Mouse (Mus musculus) olfactory bulb, adult 2 months (tissue): ENCODE measurements around the gene Bola3. TPM values are rescaled to one million over a fixed set of nuclear protein-coding genes. Genes with fewer than 3 reads are reported as not detected.

Source experiments
- H3K27ac ChIP-seq: fragments of 200-500 bp; 2 replicates; pipeline ENCODE4 v1.5.1; 2012; ENCODE audit warnings: low read depth, low read length; ENCODE audit not compliant: insufficient read depth
- H3K4me1 ChIP-seq: fragments of 200-500 bp; 2 replicates; pipeline ENCODE4 v1.6.1; 2012; ENCODE audit warnings: low read length; ENCODE audit not compliant: control insufficient read depth, insufficient read depth
- H3K4me3 ChIP-seq: fragments of 200-500 bp; 2 replicates; pipeline ENCODE4 v1.5.1; 2012; ENCODE audit warnings: mild to moderate bottlenecking, low read depth, low read length, moderate library complexity; ENCODE audit not compliant: insufficient read depth
- CTCF ChIP-seq: fragments of 200-500 bp; IDR thresholded peaks from 2 replicates; pipeline ENCODE4 v1.5.1; 2012; ENCODE audit warnings: low read depth, mild to moderate bottlenecking, low read length, moderate library complexity; ENCODE audit not compliant: insufficient read depth
- POLR2A ChIP-seq: fragments of 200-500 bp; IDR thresholded peaks from 2 replicates; pipeline ENCODE4 v1.6.1; 2012; ENCODE audit warnings: mild to moderate bottlenecking, low read depth, low read length, moderate library complexity; ENCODE audit not compliant: insufficient read depth
- WGBS: fragments of 180-500 bp; shearing (Covaris S2); methylation state at CpG from one replicate; pipeline ENCODE4 v1.1.7; 2018; 5-methylcytosine and 5-hydroxymethylcytosine counted together
- polyA plus RNA-seq: library from polyadenylated mRNA; stranded (reverse); fragments of >200 nt; gene quantifications from 2 replicates; pipeline ENCODE4 v1.2.4, GENCODE M21; 2012; ENCODE audit warnings: low replicate concordance; ENCODE audit not compliant: missing spikeins, insufficient read depth, insufficient read length

Gene Bola3
- polyA plus RNA-seq, 1 experiment, result not detected

- Histone ChIP-seq H3K4me3 (no peak overlapping the region), H3K4me1 (no peaks in the 10 kb centered on the region; the same call in 1 of the 2 replicates), H3K27ac (no peak overlapping the region)
- no peak for TF ChIP-seq POLR2A
- no peak for TF ChIP-seq CTCF
- 75% methylated on average over 10 of the region's 10 CpGs for WGBS
Measured at GRCm38 (mm10) chr6:83381510-83382491, 32.9 kb downstream of the Bola3 start.

GRCm38 (mm10) chr6:83385569-83386090 is 36.7 kb downstream of the Bola3 start:
- Histone ChIP-seq H3K27ac (no peak overlapping the region), H3K4me3 (no peak overlapping the region), H3K4me1 (peaks cover 5% of the 10 kb centered on the region)
- WGBS, result 77% methylated on average over 9 of the region's 9 CpGs
- TF ChIP-seq CTCF, result no peak
- TF ChIP-seq POLR2A, result no peak

GRCm38 (mm10) chr6:83392166-83392780 is 43.3 kb downstream of the Bola3 start:
- TF ChIP-seq POLR2A (no peak), CTCF (no peak)
- no peak overlapping the region for H3K27ac ChIP-seq
- 41% methylated on average over 8 of the region's 8 CpGs for WGBS

GRCm38 (mm10) chr6:83394122-83394521 is 45.2 kb downstream of the Bola3 start:
- H3K27ac ChIP-seq, result no peak overlapping the region

More at GRCm38 (mm10) chr6:83392166-83392780, 43.3 kb downstream of the Bola3 start:
- H3K4me1 ChIP-seq, result peaks cover 15% of the 10 kb centered on the region
- no peak overlapping the region for H3K4me3 ChIP-seq

GRCm38 (mm10) chr6:83395544-83396229 is 46.7 kb downstream of the Bola3 start:
- no peak overlapping the region for H3K4me3 ChIP-seq
- no peak overlapping the region for H3K27ac ChIP-seq
- WGBS, result 61% methylated on average over 15 of the region's 15 CpGs
- TF ChIP-seq CTCF (no peak), POLR2A (no peak)
- H3K4me1 ChIP-seq, result peaks cover 22% of the 10 kb centered on the region

More at GRCm38 (mm10) chr6:83394122-83394521, 45.2 kb downstream of the Bola3 start:
- no peak overlapping the region for H3K4me3 ChIP-seq
- TF ChIP-seq POLR2A (no peak), CTCF (no peak)
- H3K4me1 ChIP-seq, result peaks cover 18% of the 10 kb centered on the region
- 92% methylated on average over 4 of the region's 4 CpGs for WGBS

- 66% methylated on average over 2 of the region's 2 CpGs for WGBS
- Histone ChIP-seq H3K4me3 (no peak overlapping the region), H3K27ac (no peak overlapping the region), H3K4me1 (peaks cover 22% of the 10 kb centered on the region)
- TF ChIP-seq CTCF (no peak), POLR2A (no peak)
Measured at GRCm38 (mm10) chr6:83396711-83397110, 47.8 kb downstream of the Bola3 start.

GRCm38 (mm10) chr6:83397728-83398127 is 48.8 kb downstream of the Bola3 start:
- TF ChIP-seq CTCF (no peak), POLR2A (no peak)
- 59% methylated on average over 8 of the region's 8 CpGs for WGBS

GRCm38 (mm10) chr6:83399790-83400189 is 50.8 kb downstream of the Bola3 start:
- Histone ChIP-seq H3K4me3 (no peak overlapping the region), H3K4me1 (peaks cover 23% of the 10 kb centered on the region), H3K27ac (no peak overlapping the region)
- WGBS, result 51% methylated on average over 3 of the region's 3 CpGs
- TF ChIP-seq CTCF (no peak), POLR2A (no peak)

More at GRCm38 (mm10) chr6:83397728-83398127, 48.8 kb downstream of the Bola3 start:
- H3K4me3 ChIP-seq, result no peak overlapping the region
- no peak overlapping the region for H3K27ac ChIP-seq
- H3K4me1 ChIP-seq, result peaks cover 17% of the 10 kb centered on the region

GRCm38 (mm10) chr6:83403481-83403880 is 54.5 kb downstream of the Bola3 start:
- TF ChIP-seq CTCF (no peak), POLR2A (no peak)
- no peak overlapping the region for H3K4me3 ChIP-seq
- H3K4me1 ChIP-seq, result peaks cover 22% of the 10 kb centered on the region
- H3K27ac ChIP-seq, result no peak overlapping the region
- WGBS, result 83% methylated on average over 8 of the region's 8 CpGs
